Mouse (Mus musculus): Measurements from ENCODE around the gene Gm10681. TPM values are rescaled to one million over a fixed set of nuclear protein-coding genes. Genes with fewer than 3 reads are reported as not detected.
"Not testable (repeated sequence)": the region's sequence is repeated elsewhere in the genome, so short reads cannot be mapped to it uniquely, and the experiment has no call there.

The Gm10681 gene
- polyA plus RNA-seq (2015; fragmentation: Nextera tagmentation; extraction: Ambion mirVana) = 0.17 and 0.31 TPM in 2 replicates

- Histone ChIP-seq H3K4me3 (replicated peaks) (no peak within 1 kb of the TSS), H3K27ac (peak within 1 kb of the TSS; percentile 55), H3K9ac (no peak within 1 kb of the TSS), H3K9me3 (replicated peaks) (no peaks in the 10 kb centered on the region), H3K27me3 (no peaks in the 10 kb centered on the region), H3K4me2 (no peak within 1 kb of the TSS), H3K4me1 (replicated peaks) (no peaks in the 10 kb centered on the region), H3K36me3 (no peaks in the 10 kb centered on the region)
- ATAC-seq (ENCODE audit: low read depth) (no peak), DNase-seq (no peak)
Measured at GRCm38 (mm10) chr3:98588707-98589106, at the start of gene Gm10681. Gene Gm10681 (minus strand): TSS chr3:98588807.

- no peak for ATAC-seq (ENCODE audit: low read depth)
- no peak for DNase-seq
- H3K4me1 ChIP-seq (replicated peaks) = no peaks in the 10 kb centered on the region
- no peak overlapping the region for H3K4me2 ChIP-seq
- H3K9ac ChIP-seq = no peak overlapping the region
- no peak overlapping the region for H3K4me3 ChIP-seq (replicated peaks)
- H3K36me3 ChIP-seq = no peaks in the 10 kb centered on the region
- no peaks in the 10 kb centered on the region for H3K9me3 ChIP-seq (replicated peaks)
- H3K27me3 ChIP-seq = no peaks in the 10 kb centered on the region
- H3K27ac ChIP-seq = no peak overlapping the region
- 63% methylated on average over 1 of the region's 1 CpGs for WGBS (ENCODE audit: insufficient replicate concordance)
Measured at GRCm38 (mm10) chr3:98635145-98635544, 46.5 kb upstream of the Gm10681 start.

- Histone ChIP-seq H3K27ac (no peak within 1 kb of the TSS), H3K9me3 (replicated peaks) (no peaks in the 10 kb centered on the region), H3K36me3 (no peaks in the 10 kb centered on the region), H3K4me3 (replicated peaks) (no peak within 1 kb of the TSS), H3K4me2 (no peak within 1 kb of the TSS), H3K9ac (no peak within 1 kb of the TSS), H3K4me1 (replicated peaks) (no peaks in the 10 kb centered on the region), H3K27me3 (no peaks in the 10 kb centered on the region)
- ATAC-seq (ENCODE audit: low read depth) (no peak), DNase-seq (no peak)
Measured at GRCm38 (mm10) chr3:98630152-98630551, 41.5 kb upstream of the Gm10681 start, which contains the start of gene Hsd3b5. Gene Hsd3b5 (minus strand): TSS chr3:98630252.

- H3K4me3 ChIP-seq (replicated peaks) = no peak overlapping the region
- no peaks in the 10 kb centered on the region for H3K4me1 ChIP-seq (replicated peaks)
- H3K27me3 ChIP-seq = no peaks in the 10 kb centered on the region
- H3K27ac ChIP-seq = no peak overlapping the region
- H3K9me3 ChIP-seq (replicated peaks) = no peaks in the 10 kb centered on the region
- DNase-seq (no peak), ATAC-seq (ENCODE audit: low read depth) (no peak)
- H3K9ac ChIP-seq = no peak overlapping the region
- WGBS (ENCODE audit: insufficient replicate concordance) = 54% methylated on average over 3 of the region's 3 CpGs
- no peaks in the 10 kb centered on the region for H3K36me3 ChIP-seq
- H3K4me2 ChIP-seq = no peak overlapping the region
Measured at GRCm38 (mm10) chr3:98629633-98630032, 41.0 kb upstream of the Gm10681 start.

GRCm38 (mm10) chr3:98616786-98617185 is 28.2 kb upstream of the Gm10681 start:
- DNase-seq; H3K9me3 ChIP-seq (replicated peaks); H3K27me3 ChIP-seq; H3K36me3 ChIP-seq; H3K4me3 ChIP-seq (replicated peaks); H3K27ac ChIP-seq; H3K9ac ChIP-seq; H3K4me2 ChIP-seq; ATAC-seq (ENCODE audit: low read depth); H3K4me1 ChIP-seq (replicated peaks): not testable (repeated sequence)
- 55% methylated on average over 1 of the region's 1 CpGs for WGBS (ENCODE audit: insufficient replicate concordance)

- 0 out of 2 replicates have a peak, but pooled peaks have one; percentile 20 for ATAC-seq (ENCODE audit: low read depth)
Measured at GRCm38 (mm10) chr3:98616244-98616643, 27.6 kb upstream of the Gm10681 start.

GRCm38 (mm10) chr3:98614406-98614927 is 25.9 kb upstream of the Gm10681 start:
- not testable (repeated sequence) for H3K4me1 ChIP-seq (replicated peaks); H3K36me3 ChIP-seq; H3K27me3 ChIP-seq; H3K9ac ChIP-seq; H3K4me2 ChIP-seq; H3K27ac ChIP-seq; H3K9me3 ChIP-seq (replicated peaks); DNase-seq; H3K4me3 ChIP-seq (replicated peaks); ATAC-seq (ENCODE audit: low read depth)
- 39% methylated on average over 2 of the region's 2 CpGs for WGBS (ENCODE audit: insufficient replicate concordance)

More at GRCm38 (mm10) chr3:98616244-98616643, 27.6 kb upstream of the Gm10681 start:
- DNase-seq; H3K9me3 ChIP-seq (replicated peaks); H3K4me1 ChIP-seq (replicated peaks); H3K4me2 ChIP-seq; H3K27me3 ChIP-seq; H3K27ac ChIP-seq; H3K4me3 ChIP-seq (replicated peaks); H3K9ac ChIP-seq; H3K36me3 ChIP-seq: not testable (repeated sequence)
- 19% methylated on average over 2 of the region's 2 CpGs for WGBS (ENCODE audit: insufficient replicate concordance)

- no peak overlapping the region for H3K4me3 ChIP-seq (replicated peaks)
- H3K9me3 ChIP-seq (replicated peaks) = 0 out of 2 replicates have a peak, but pooled peaks cover 4% of the 10 kb centered on the region
- H3K9ac ChIP-seq = no peak overlapping the region
- H3K36me3 ChIP-seq = 0 out of 2 replicates have a peak, but pooled peaks cover 3% of the 10 kb centered on the region
- no peak overlapping the region for H3K27ac ChIP-seq
- no peak for DNase-seq
- H3K4me2 ChIP-seq = no peak overlapping the region
- no peaks in the 10 kb centered on the region for H3K4me1 ChIP-seq (replicated peaks)
- H3K27me3 ChIP-seq = no peaks in the 10 kb centered on the region
- ATAC-seq (ENCODE audit: low read depth) = no peak
Measured at GRCm38 (mm10) chr3:98613963-98614362, 25.4 kb upstream of the Gm10681 start.

- H3K36me3 ChIP-seq; H3K27me3 ChIP-seq; H3K27ac ChIP-seq; H3K4me2 ChIP-seq; H3K9me3 ChIP-seq (replicated peaks); H3K4me1 ChIP-seq (replicated peaks); ATAC-seq (ENCODE audit: low read depth); H3K4me3 ChIP-seq (replicated peaks); H3K9ac ChIP-seq; DNase-seq: not testable (repeated sequence)
Measured at GRCm38 (mm10) chr3:98613540-98613939, 24.9 kb upstream of the Gm10681 start.

- no peaks in the 10 kb centered on the region for H3K4me1 ChIP-seq (replicated peaks)
- 62% methylated on average over 2 of the region's 2 CpGs for WGBS (ENCODE audit: insufficient replicate concordance)
- peak overlapping the region; percentile 55 for H3K27ac ChIP-seq
- no peak overlapping the region for H3K4me2 ChIP-seq
- H3K36me3 ChIP-seq = no peaks in the 10 kb centered on the region
- H3K27me3 ChIP-seq = no peaks in the 10 kb centered on the region
- no peak overlapping the region for H3K4me3 ChIP-seq (replicated peaks)
- no peak overlapping the region for H3K9ac ChIP-seq
- DNase-seq = no peak
- no peaks in the 10 kb centered on the region for H3K9me3 ChIP-seq (replicated peaks)
- peak; percentile 68 for ATAC-seq (ENCODE audit: low read depth)
Measured at GRCm38 (mm10) chr3:98587721-98588120, 886 bp downstream of the Gm10681 start.

GRCm38 (mm10) chr3:98582622-98583021 is 6.0 kb downstream of the Gm10681 start:
- H3K9ac ChIP-seq; H3K4me2 ChIP-seq; ATAC-seq (ENCODE audit: low read depth); H3K9me3 ChIP-seq (replicated peaks); H3K36me3 ChIP-seq; H3K27ac ChIP-seq; H3K27me3 ChIP-seq; H3K4me3 ChIP-seq (replicated peaks); H3K4me1 ChIP-seq (replicated peaks); DNase-seq: not testable (repeated sequence)

- not testable (repeated sequence) for H3K4me3 ChIP-seq (replicated peaks)
- WGBS (ENCODE audit: insufficient replicate concordance) = no CpG with 5 or more reads among the region's 1 CpGs
Measured at GRCm38 (mm10) chr3:98582202-98582601, 6.4 kb downstream of the Gm10681 start.

More at GRCm38 (mm10) chr3:98582202-98582601, 6.4 kb downstream of the Gm10681 start:
- DNase-seq; H3K4me1 ChIP-seq (replicated peaks); H3K36me3 ChIP-seq; H3K27ac ChIP-seq; H3K9ac ChIP-seq; H3K9me3 ChIP-seq (replicated peaks); H3K4me2 ChIP-seq; H3K27me3 ChIP-seq; ATAC-seq (ENCODE audit: low read depth): not testable (repeated sequence)

Data from liver, embryonic 13.5 days (tissue).